Mouse (Mus musculus) mesoderm, embryonic 11.5 days (tissue): ENCODE data around the gene E2f7.

Experiments
- DNase-seq: peaks from one replicate; pipeline ENCODE4 v3.0.0-alpha.2; 2012; ENCODE audit warnings: low read depth, low spot score

The E2f7 gene

GRCm38 (mm10) chr10:110773878-110774277 is 28.6 kb downstream of the E2f7 start:
- DNase-seq = no peak

- no peak for DNase-seq
These were observed 36.5 kb downstream of the E2f7 start for GRCm38 (mm10) chr10:110781772-110782171.

DNA sequence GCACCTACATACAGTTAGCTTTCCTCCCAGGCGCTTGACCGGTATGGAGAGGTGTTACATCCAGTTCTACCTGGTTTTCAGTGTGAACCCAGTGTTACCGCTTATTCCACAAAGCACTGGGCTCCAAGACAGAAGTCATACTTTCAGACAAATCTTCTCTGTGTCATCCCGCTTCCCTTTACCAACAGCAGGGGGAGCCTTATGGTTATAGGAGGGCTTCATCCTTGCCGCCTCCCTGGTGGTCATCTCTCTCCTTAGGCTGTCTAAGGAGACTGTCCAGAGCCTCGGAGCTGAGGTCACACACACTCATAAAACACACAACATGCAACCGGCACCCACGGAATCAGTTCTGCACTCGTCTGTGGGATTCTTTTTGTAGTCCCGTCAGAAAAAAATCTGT is 37.4 kb downstream of the E2f7 start:
- DNase-seq = peak; percentile 33

GRCm38 (mm10) chr10:110788049-110788752 is 43.0 kb downstream of the E2f7 start:
- DNase-seq = no peak

- no peak for DNase-seq
These were observed 44.4 kb downstream of the E2f7 start for GRCm38 (mm10) chr10:110789683-110790082.

DNA sequence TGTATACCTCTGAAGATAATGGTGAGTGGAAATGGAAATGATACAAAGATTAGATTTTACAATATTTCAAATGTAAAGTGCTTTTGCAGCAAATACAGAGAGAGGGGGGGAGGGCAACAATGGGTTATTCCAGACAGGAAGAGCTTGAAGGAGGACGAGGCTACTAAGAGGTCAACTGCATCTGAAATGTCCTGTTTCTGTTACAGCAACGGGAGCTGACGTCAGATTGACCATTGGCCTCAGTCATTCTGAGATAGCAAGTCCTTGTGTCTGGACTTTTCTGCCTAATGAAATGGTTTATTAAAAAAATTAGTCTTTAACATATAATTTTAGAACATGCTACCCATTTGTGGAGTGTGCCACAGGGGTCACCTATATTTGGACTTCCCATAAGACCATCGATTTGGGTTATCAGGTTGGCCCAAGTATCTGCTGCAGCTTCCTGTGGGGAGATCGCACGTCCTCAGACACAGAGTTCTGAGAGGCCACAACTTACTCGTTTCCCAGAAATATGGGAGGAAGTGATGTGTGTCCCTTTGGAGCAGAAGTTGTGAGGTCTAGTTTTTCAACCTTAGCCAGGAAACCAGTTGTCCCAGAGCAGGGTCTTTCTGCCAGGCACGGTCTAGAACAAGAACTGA is 48.0 kb downstream of the E2f7 start:
- no peak for DNase-seq

DNA sequence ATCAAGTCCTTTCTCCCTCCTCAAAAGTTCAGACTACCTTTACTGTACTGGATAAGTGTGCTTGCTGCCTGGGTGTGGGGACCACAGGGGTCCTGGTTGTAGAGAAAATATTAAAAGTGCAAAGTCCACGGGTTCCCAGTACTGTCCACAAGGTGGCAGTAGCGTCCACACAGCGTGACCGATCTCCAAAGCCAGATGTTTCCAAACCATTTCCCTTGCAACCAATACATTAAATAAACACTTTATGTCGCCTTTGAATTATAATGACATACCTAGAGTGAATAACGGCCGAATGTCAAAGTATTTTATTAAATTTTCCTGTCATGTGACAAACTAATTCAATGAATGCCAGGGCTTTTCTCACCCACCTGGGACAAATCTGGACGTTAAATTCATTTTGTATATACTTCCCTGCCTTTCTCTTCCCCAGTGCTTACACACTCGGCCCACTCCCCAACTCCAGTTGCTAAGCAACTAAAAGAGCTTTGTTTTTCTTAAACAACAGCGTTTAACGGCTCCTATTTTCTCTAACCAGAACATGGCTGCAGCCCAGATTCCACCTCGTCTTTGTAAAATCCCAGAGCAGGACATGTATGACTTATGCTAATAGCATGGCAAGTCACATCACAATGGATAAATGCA is 49.4 kb downstream of the E2f7 start:
- peak; percentile 84 for DNase-seq

DNA sequence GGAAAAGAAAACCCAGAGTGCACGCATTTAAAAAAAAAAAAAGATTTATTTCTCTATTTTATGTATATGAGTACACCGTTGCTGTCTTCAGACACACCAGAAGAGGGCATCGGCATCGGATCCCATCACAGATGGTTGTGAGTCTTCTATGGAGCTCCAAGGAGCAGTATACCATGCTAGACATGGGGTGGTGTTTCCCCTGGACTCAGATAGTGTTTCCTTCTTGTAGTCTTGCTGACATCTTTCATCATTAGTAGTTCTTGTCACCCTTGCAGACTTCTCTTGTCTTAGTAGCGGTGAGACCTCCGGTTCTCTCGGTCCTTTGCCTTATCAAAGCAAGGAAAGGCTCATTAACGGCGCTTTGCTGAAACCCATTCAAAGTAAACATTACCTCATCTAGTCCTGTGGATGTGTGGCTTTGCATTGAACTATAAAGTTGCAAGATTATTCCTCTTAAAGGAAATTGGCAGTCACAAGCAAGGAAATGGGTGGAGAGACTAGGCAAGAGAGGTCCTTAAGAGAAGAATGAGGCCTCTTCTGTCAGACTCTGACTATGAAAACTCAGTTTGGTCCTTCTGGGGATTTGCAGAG is 50.1 kb downstream of the E2f7 start:
- no peak for DNase-seq

DNA sequence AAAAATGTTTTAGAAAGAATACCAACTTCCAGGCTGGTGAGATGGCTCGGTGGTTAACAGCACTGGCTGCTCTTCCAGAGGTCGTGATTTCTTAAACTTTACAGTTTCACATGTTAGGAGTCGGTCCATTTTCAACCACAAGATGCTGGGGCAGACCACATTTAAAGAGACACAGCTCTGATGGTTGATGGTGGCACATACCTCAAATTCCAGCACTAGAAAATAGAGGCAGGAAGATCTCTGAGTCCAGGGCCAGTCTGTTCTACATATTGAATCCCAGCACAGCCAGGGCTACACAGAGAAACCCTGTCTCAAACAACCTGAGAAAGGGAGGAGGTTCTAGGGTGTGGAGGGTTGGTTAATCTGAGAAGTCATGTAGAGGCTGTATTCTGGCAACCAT is 56.1 kb downstream of the E2f7 start:
- DNase-seq = no peak

DNA sequence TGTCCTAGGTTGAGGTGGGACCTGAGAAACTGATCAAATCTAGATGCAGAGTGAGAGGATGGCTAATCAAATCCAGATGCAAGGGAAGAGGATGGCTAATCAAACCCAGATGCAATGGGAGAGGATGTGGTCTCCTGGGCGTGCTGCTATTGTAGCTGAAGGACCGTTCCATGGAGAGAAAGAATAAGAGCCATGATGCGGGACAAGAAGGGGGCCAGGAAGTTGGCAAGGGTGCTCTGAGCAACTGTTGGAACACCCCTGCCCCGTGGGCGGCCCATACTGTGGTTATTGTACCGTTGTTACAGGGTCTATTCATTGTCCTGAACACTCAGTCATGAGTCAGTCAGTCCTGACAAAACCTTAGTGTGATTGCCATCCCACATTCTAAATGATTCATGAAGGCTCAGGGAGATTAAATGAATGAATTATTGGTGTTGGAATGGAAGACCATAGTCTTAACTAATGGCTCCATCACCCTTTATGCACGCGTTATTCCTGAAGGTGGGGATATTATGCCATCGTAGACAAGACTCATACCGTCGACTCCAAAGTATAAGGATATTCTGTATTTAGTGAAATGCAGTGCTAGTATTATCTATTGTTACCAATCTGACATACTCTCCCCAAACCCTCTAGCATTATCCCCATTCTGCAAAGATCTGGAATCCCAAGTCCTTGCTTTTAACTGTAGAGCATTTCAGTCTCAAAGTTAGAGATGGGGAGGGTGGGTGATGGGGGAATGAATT is 59.2 kb downstream of the E2f7 start:
- peak; percentile 30 for DNase-seq

DNA sequence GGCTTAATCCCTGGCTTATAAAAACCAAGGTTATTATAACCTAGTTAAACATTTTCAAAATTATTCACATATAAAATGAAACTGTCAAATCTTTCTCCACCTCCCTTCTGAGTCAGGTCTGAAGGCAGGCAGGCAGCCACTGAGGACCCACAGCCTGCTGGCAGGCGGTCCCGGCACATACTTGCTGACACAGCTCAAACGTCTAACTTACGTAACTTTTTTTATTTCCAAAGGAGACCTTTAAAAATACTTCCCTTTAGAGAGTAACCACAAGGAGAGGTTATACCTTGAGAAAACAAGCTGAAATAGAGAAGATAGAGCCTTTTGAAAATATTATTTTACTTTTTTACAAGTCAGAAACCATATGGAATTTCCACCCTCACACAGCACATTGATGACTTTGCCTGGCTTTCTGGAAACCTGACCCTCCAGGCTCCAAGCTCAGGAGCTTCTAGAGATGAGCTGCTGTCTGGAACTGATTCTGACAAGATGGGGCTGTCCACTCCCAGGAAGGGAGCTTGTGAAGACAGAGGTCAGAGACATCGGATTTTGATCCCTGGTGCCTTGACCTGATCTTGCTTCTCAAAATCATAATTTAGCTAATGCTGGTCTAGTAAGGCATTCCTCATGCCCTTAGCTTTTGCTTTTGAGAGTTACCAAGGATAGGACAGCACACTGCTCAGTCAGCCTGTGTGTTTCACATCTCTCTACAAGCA is 59.9 kb downstream of the E2f7 start:
- DNase-seq = peak; percentile 35

GRCm38 (mm10) chr10:110806471-110806870 is 61.2 kb downstream of the E2f7 start:
- DNase-seq = peak; percentile 37

- DNase-seq = no peak
These were observed 65.3 kb downstream of the E2f7 start for GRCm38 (mm10) chr10:110810528-110810927.

GRCm38 (mm10) chr10:110811209-110811861 is 66.1 kb downstream of the E2f7 start:
- no peak for DNase-seq

GRCm38 (mm10) chr10:110811862-110812225 is 66.6 kb downstream of the E2f7 start:
- no peak for DNase-seq

DNA sequence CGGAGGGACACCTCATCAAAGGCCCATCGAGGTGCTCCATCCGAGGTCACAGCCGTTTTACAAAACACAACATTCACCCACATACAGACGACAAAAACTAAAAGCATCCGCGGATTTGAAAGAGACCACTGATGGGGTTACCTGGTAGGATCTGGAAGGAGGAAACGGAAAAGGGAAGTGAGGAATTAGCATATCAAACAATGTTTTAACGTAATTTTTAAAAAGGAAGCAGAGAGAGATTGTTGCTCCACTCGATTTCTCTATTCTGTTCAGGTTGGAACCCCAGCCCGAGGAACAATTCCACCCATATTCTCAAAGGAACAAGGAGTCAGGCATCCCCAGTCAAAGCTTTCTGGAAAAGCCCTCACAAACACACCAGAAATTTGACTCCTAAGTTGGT is 75.9 kb downstream of the E2f7 start:
- DNase-seq = no peak

DNA sequence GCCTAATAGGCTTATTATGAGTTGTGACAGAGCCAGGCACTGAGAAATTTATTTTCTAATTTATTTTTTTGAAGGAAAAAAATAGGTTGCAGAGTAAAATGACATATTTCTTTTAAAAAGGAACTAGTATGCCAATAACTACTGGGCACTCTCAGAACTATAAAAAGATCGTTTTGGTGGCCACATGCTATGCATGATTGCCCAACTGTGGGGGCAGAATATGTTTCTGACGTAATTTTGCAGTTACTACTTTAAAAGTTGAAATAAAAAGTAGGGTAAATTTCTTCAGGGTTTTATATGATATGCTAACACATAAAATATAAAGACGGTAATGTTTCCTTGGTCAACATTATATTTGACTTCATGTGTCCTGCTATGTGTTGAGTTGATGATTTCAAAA is 76.5 kb downstream of the E2f7 start:
- DNase-seq = no peak

GRCm38 (mm10) chr10:110832336-110832735 is 87.1 kb downstream of the E2f7 start:
- peak; percentile 12 for DNase-seq

DNA sequence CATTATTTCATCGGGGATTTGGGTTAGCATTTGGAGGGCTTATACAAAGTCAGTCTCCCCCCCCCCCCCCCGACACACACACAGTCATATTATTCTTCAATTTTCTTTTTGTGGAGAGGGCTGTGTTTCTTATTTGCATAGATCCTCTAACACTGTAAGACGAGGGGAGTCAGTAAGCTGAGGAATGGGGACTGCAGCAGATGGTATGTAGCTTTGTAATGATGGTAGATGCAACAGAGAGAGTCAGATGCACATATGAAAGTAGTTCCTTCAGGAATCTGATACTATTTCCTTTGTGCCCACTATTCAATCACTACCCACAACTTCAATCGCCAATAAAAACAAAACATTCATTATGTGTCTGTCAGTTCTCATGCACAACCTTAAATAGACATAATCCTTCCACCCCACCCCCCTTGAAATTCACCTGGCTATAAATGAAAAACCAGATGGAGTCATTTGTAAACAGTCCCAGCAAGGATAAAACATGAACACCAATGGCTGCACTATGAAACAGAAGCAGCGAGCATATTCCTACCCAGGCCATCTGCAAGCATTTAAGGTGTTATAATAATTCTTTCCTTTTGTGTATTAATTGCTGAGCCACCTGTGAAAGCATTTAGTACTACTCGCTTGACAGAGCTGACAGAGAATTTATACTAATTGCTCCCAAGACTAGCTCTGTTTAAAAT is 90.0 kb downstream of the E2f7 start:
- peak; percentile 36 for DNase-seq
